Mouse (Mus musculus): ENCODE data around the gene Rad9b.

- no peak for TF ChIP-seq POLR2A (IDR thresholded peaks at IDR 0.05; ENCODE audit: borderline replicate concordance, control insufficient read depth, low read depth, low read length)
- TF ChIP-seq CTCF (IDR thresholded peaks at IDR 0.05; ENCODE audit: control insufficient read depth, insufficient read depth, low read length): peak; percentile 90
Observed at GRCm38 (mm10) chr5:122401303-122401640, 47.2 kb upstream of the Rad9b start.

All from bone marrow, adult 2 months (tissue).